Mouse (Mus musculus) heart, embryonic 10.5 days (tissue): ENCODE data around the gene Rims1. TPM values are rescaled to one million over a fixed set of nuclear protein-coding genes. Genes with fewer than 3 reads are reported as not detected.
A peak's percentile ranks its signal among the peaks of the same experiment; 100 is the strongest.

ENCODE experiments used
- DNase-seq: peaks from one replicate; pipeline ENCODE4 v3.0.0-alpha.2; 2017; ENCODE audit warnings: low spot score
- H3K27ac ChIP-seq: fragments of 300-500 bp; sonication (generic); 2 replicates; pipeline ENCODE4 v1.5.1; 2016; ENCODE audit warnings: mild to moderate bottlenecking
- H3K27me3 ChIP-seq: fragments of 300-500 bp; sonication (generic); 2 replicates; pipeline ENCODE4 v1.6.1; 2016; ENCODE audit warnings: mild to moderate bottlenecking; ENCODE audit not compliant: poor library complexity, insufficient read depth, severe bottlenecking
- H3K36me3 ChIP-seq: fragments of 300-500 bp; sonication (generic); 2 replicates; pipeline ENCODE4 v1.6.1; 2016; ENCODE audit warnings: mild to moderate bottlenecking, moderate library complexity
- H3K4me1 ChIP-seq: fragments of 300-500 bp; sonication (generic); 2 replicates; pipeline ENCODE4 v1.6.1; 2016; ENCODE audit warnings: mild to moderate bottlenecking
- H3K4me3 ChIP-seq: fragments of 300-500 bp; sonication (generic); 2 replicates; pipeline ENCODE4 v1.5.1; 2016; ENCODE audit warnings: mild to moderate bottlenecking, moderate library complexity
- H3K9me3 ChIP-seq: fragments of 300-500 bp; sonication (generic); 2 replicates; pipeline ENCODE4 v1.6.1; 2016; ENCODE audit warnings: mild to moderate bottlenecking, moderate library complexity
- WGBS: fragments of 180-500 bp; shearing (Covaris S2); methylation state at CpG from one replicate; pipeline ENCODE4 v1.1.7; 2016; 5-methylcytosine and 5-hydroxymethylcytosine counted together
- polyA plus RNA-seq: library from polyadenylated mRNA; unstranded; fragments of >200 nt; fragmentation: Nextera tagmentation; extraction: Ambion mirVana; gene quantifications from 2 replicates; pipeline ENCODE4 v1.2.1, GENCODE M21; 2016

Gene Rims1
- polyA plus RNA-seq, 1 experiment from 2014 or later = 1.2 TPM

- Histone ChIP-seq H3K36me3 (no peaks in the 10 kb centered on the region), H3K4me3 (no peak overlapping the region), H3K4me1 (no peaks in the 10 kb centered on the region), H3K27ac (no peak overlapping the region), H3K9me3 (no peaks in the 10 kb centered on the region), H3K27me3 (no peaks in the 10 kb centered on the region)
- WGBS = 68% methylated on average over 2 of the region's 2 CpGs
- no peak for DNase-seq
Observed at GRCm38 (mm10) chr1:22274081-22274480, 531.7 kb downstream of the Rims1 start.

GRCm38 (mm10) chr1:22270131-22270530 lies 535.7 kb downstream of the Rims1 start:
- 70% methylated on average over 5 of the region's 5 CpGs for WGBS
- no peak overlapping the region for H3K27ac ChIP-seq
- no peak for DNase-seq
- no peaks in the 10 kb centered on the region for H3K27me3 ChIP-seq
- H3K4me3 ChIP-seq = no peak overlapping the region
- no peaks in the 10 kb centered on the region for H3K4me1 ChIP-seq
- H3K36me3 ChIP-seq = no peaks in the 10 kb centered on the region
- H3K9me3 ChIP-seq = no peaks in the 10 kb centered on the region

- no peaks in the 10 kb centered on the region for H3K4me1 ChIP-seq
- H3K9me3 ChIP-seq = no peaks in the 10 kb centered on the region
- no peak overlapping the region for H3K4me3 ChIP-seq
- DNase-seq = peak; percentile 83
- no peaks in the 10 kb centered on the region for H3K27me3 ChIP-seq
- H3K27ac ChIP-seq = no peak overlapping the region
- 37% methylated on average over 14 of the region's 15 CpGs for WGBS
- no peaks in the 10 kb centered on the region for H3K36me3 ChIP-seq
Observed at GRCm38 (mm10) chr1:22268581-22269359, 537.0 kb downstream of the Rims1 start.

GRCm38 (mm10) chr1:22266491-22266890 lies 539.3 kb downstream of the Rims1 start:
- WGBS = 74% methylated on average over 10 of the region's 10 CpGs
- DNase-seq = no peak
- no peaks in the 10 kb centered on the region for H3K36me3 ChIP-seq
- H3K9me3 ChIP-seq = no peaks in the 10 kb centered on the region
- no peak overlapping the region for H3K27ac ChIP-seq
- no peaks in the 10 kb centered on the region for H3K27me3 ChIP-seq
- H3K4me3 ChIP-seq = no peak overlapping the region
- no peaks in the 10 kb centered on the region for H3K4me1 ChIP-seq

- Histone ChIP-seq H3K36me3 (no peaks in the 10 kb centered on the region), H3K27ac (no peak overlapping the region), H3K4me3 (no peak overlapping the region), H3K4me1 (no peaks in the 10 kb centered on the region), H3K9me3 (no peaks in the 10 kb centered on the region), H3K27me3 (no peaks in the 10 kb centered on the region)
- WGBS = 51% methylated on average over 3 of the region's 3 CpGs
- DNase-seq = no peak
Observed at GRCm38 (mm10) chr1:22265528-22265927, 540.3 kb downstream of the Rims1 start.

GRCm38 (mm10) chr1:22262169-22262950 lies 543.4 kb downstream of the Rims1 start:
- Histone ChIP-seq H3K27ac (no peak overlapping the region), H3K4me3 (no peak overlapping the region), H3K36me3 (no peaks in the 10 kb centered on the region), H3K4me1 (no peaks in the 10 kb centered on the region), H3K9me3 (no peaks in the 10 kb centered on the region), H3K27me3 (no peaks in the 10 kb centered on the region)
- WGBS = 59% methylated on average over 6 of the region's 6 CpGs
- no peak for DNase-seq

- no peak overlapping the region for H3K4me3 ChIP-seq
- no peaks in the 10 kb centered on the region for H3K9me3 ChIP-seq
- H3K27ac ChIP-seq = no peak overlapping the region
- no peaks in the 10 kb centered on the region for H3K36me3 ChIP-seq
- WGBS = 72% methylated on average over 4 of the region's 4 CpGs
- H3K4me1 ChIP-seq = no peaks in the 10 kb centered on the region
- no peaks in the 10 kb centered on the region for H3K27me3 ChIP-seq
- no peak for DNase-seq
Observed at GRCm38 (mm10) chr1:22261702-22262101, 544.1 kb downstream of the Rims1 start.

GRCm38 (mm10) chr1:22260291-22260690 lies 545.5 kb downstream of the Rims1 start:
- no peaks in the 10 kb centered on the region for H3K36me3 ChIP-seq
- H3K9me3 ChIP-seq = no peaks in the 10 kb centered on the region
- no peaks in the 10 kb centered on the region for H3K4me1 ChIP-seq
- WGBS = 84% methylated on average over 2 of the region's 2 CpGs
- no peaks in the 10 kb centered on the region for H3K27me3 ChIP-seq
- no peak overlapping the region for H3K27ac ChIP-seq
- H3K4me3 ChIP-seq = no peak overlapping the region
- no peak for DNase-seq

GRCm38 (mm10) chr1:22258356-22258755 lies 547.4 kb downstream of the Rims1 start:
- 79% methylated on average over 4 of the region's 4 CpGs for WGBS
- no peak for DNase-seq
- Histone ChIP-seq H3K27ac (no peak overlapping the region), H3K4me3 (no peak overlapping the region), H3K27me3 (no peaks in the 10 kb centered on the region), H3K36me3 (no peaks in the 10 kb centered on the region), H3K4me1 (no peaks in the 10 kb centered on the region), H3K9me3 (no peaks in the 10 kb centered on the region)

- H3K27ac ChIP-seq = no peak overlapping the region
- WGBS = 80% methylated on average over 2 of the region's 2 CpGs
- H3K27me3 ChIP-seq = no peaks in the 10 kb centered on the region
- DNase-seq = no peak
- no peaks in the 10 kb centered on the region for H3K4me1 ChIP-seq
- H3K36me3 ChIP-seq = no peaks in the 10 kb centered on the region
- no peak overlapping the region for H3K4me3 ChIP-seq
- H3K9me3 ChIP-seq = no peaks in the 10 kb centered on the region
Observed at GRCm38 (mm10) chr1:22254278-22254677, 551.5 kb downstream of the Rims1 start.

- H3K4me3 ChIP-seq = no peak overlapping the region
- no peak for DNase-seq
- no peaks in the 10 kb centered on the region for H3K27me3 ChIP-seq
- H3K36me3 ChIP-seq = no peaks in the 10 kb centered on the region
- H3K9me3 ChIP-seq = no peaks in the 10 kb centered on the region
- no peaks in the 10 kb centered on the region for H3K4me1 ChIP-seq
- no peak overlapping the region for H3K27ac ChIP-seq
Observed at GRCm38 (mm10) chr1:22252873-22253272, 552.9 kb downstream of the Rims1 start.

- H3K4me1 ChIP-seq = no peaks in the 10 kb centered on the region
- no peaks in the 10 kb centered on the region for H3K27me3 ChIP-seq
- H3K36me3 ChIP-seq = no peaks in the 10 kb centered on the region
- H3K9me3 ChIP-seq = no peaks in the 10 kb centered on the region
- no peak overlapping the region for H3K4me3 ChIP-seq
- no peak for DNase-seq
- no peak overlapping the region for H3K27ac ChIP-seq
Observed at GRCm38 (mm10) chr1:22248898-22249386, 556.9 kb downstream of the Rims1 start.

GRCm38 (mm10) chr1:22245748-22246147 lies 560.0 kb downstream of the Rims1 start:
- H3K9me3 ChIP-seq = no peaks in the 10 kb centered on the region
- no peaks in the 10 kb centered on the region for H3K36me3 ChIP-seq
- H3K4me1 ChIP-seq = no peaks in the 10 kb centered on the region
- no peaks in the 10 kb centered on the region for H3K27me3 ChIP-seq
- no peak for DNase-seq
- no peak overlapping the region for H3K27ac ChIP-seq
- no peak overlapping the region for H3K4me3 ChIP-seq
- 88% methylated on average over 2 of the region's 2 CpGs for WGBS
